Mouse (Mus musculus) urinary bladder, postnatal 36 days (tissue): ENCODE results near the gene Gm44596.
"Not testable (repeated sequence)": the region's sequence is repeated elsewhere in the genome, so short reads cannot be mapped to it uniquely, and the experiment has no call there.

Source experiments
- DNase-seq, 2 experiments: peaks; one replicate each; pipeline ENCODE4 v3.0.0; 2022; ENCODE audit warnings: low spot score in 2 of 2, mixed read lengths in 1 of 2

The Gm44596 gene

GRCm38 (mm10) chr6:128380594-128381167 is 5.4 kb downstream of the Gm44596 start:
- DNase-seq, result not testable (repeated sequence)

- DNase-seq, result no peak
These were observed 6.0 kb downstream of the Gm44596 start for GRCm38 (mm10) chr6:128381254-128381653.

GRCm38 (mm10) chr6:128383752-128384151 is 8.4 kb downstream of the Gm44596 start:
- no peak for DNase-seq

GRCm38 (mm10) chr6:128385026-128385425 is 9.7 kb downstream of the Gm44596 start:
- no peak for DNase-seq

- no peak for DNase-seq
These were observed 13.9 kb downstream of the Gm44596 start for GRCm38 (mm10) chr6:128389185-128389584.

- no peak for DNase-seq
These were observed 15.4 kb downstream of the Gm44596 start for GRCm38 (mm10) chr6:128390683-128391082.

GRCm38 (mm10) chr6:128397574-128398261 is 22.4 kb downstream of the Gm44596 start:
- peak in 1 of 2 experiments; percentile 51 for DNase-seq

DNA sequence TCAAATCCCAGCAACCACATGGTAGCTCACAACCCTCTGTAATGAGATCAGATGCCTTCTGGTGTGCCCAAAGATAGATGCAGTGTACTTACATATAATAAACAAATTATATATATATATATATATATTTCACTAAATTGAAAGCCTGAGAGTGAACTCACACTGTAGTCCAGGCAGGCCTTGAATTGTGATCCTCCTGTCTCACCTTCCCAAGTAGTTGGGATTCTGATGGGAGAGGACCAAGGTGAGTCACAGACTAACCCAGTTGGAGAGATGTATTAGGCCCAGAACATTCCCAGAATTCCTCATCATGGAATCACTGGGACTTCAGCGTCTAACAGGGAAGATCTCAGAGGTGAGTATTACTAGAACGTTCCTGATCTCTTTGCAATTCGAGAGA is 23.7 kb downstream of the Gm44596 start, which contains the start of gene Nrip2:
Gene Nrip2 (plus strand): TSS at position 301 of the 400 bp plus-strand sequence.
- no peak for DNase-seq

DNA sequence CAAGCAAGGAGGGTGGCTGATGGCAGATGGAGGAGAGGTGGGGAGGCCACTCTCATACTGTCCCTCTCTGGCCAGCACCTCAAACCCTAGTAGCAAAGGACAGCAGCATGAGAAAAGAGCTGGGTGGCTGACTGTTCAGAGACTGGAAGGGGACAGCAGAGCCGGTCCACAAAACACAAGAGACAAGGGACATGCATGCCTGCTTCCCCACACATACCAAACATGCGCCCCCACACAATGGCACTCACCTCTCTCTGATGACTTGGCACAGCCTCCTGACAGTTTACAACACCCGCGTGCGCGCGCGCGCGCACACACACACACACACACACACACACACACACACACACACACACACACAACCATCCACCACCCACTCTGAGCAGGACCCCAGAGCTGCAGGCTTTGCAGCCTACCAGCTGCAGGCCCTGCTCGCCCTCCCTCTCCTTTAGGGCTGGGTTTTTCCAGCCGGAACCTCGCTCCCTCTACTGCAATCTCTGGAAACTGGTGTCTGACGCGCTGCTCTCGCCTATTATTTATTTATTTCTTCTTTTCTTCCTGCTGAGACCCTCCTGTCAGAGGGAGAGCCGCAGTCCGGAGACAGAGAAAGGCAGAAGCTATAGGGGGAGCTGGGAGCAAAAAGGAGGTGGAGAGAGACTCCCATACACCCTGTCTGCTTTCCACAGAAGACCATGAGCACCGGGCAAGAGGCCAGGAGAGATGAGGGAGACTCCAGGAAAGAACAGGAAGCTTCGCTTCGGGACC is 24.3 kb downstream of the Gm44596 start:
- no peak for DNase-seq

- DNase-seq, result no peak
These were observed 29.4 kb downstream of the Gm44596 start for GRCm38 (mm10) chr6:128404708-128405107.

- DNase-seq, result no peak
These were observed 33.3 kb downstream of the Gm44596 start for GRCm38 (mm10) chr6:128408544-128409125.

DNA sequence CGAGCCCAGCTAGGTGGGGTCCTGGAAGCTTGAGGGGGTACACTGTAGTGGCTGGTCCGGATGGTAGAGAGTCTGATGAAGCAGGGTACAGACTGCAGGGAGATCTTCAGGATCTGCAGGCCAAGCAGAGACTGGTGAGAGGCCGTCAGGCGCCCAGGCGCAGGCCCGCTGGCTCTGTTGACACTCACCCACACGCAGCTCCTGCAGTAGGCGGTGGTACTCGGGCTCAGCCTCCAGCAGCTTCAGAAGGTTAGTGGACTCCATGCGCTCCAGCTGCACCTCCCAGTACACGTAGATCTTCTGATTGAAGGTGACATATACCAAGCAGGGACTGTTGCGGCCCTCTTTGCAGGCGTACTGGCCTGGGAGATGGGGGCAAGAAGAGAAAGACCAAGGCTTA is 35.0 kb downstream of the Gm44596 start:
- no peak for DNase-seq

DNA sequence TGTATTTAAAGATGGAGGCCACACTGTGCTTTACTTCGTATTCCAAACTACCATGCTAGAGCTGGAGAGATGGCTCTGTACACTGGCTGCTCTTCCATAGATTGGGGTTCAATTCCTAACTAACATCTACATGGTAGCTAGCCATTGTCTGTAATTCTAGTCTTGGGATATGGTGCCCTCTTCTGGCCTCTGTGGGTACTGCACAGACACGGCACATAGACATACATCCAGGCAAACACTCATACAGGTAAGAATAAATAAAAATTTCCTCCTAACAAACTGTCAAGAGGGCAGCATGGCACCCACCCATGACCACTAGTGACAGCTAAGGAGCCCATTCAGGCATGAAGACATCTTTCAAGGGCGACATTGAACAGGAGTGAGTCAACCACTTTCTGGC is 35.8 kb downstream of the Gm44596 start:
- peak; percentile 74 to 80 for DNase-seq

- DNase-seq, result no peak
These were observed 40.9 kb downstream of the Gm44596 start for GRCm38 (mm10) chr6:128416169-128416568.

GRCm38 (mm10) chr6:128418076-128418475 is 42.8 kb downstream of the Gm44596 start:
- no peak for DNase-seq

DNA sequence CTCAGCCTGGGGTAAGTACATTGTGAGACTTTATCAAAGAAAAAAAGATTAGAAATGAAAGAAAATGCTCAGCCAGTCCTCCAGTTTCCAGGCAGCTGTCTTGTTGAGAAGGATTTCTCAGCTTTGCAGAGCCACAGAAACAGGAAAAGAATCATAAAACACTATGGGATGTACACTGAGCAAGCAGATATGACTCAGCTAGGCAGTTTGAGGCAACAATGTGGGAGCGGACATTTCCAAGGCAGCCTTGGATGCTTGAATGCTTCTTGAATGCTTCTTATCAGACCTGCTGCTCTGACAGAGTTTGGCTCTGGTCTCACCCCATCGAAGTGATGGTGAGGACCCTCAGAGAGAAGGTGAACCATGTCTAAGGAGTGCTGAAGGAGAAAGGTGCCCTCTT is 45.7 kb downstream of the Gm44596 start:
- DNase-seq, result no peak

- no peak for DNase-seq
These were observed 46.2 kb downstream of the Gm44596 start for GRCm38 (mm10) chr6:128421480-128421879.

DNA sequence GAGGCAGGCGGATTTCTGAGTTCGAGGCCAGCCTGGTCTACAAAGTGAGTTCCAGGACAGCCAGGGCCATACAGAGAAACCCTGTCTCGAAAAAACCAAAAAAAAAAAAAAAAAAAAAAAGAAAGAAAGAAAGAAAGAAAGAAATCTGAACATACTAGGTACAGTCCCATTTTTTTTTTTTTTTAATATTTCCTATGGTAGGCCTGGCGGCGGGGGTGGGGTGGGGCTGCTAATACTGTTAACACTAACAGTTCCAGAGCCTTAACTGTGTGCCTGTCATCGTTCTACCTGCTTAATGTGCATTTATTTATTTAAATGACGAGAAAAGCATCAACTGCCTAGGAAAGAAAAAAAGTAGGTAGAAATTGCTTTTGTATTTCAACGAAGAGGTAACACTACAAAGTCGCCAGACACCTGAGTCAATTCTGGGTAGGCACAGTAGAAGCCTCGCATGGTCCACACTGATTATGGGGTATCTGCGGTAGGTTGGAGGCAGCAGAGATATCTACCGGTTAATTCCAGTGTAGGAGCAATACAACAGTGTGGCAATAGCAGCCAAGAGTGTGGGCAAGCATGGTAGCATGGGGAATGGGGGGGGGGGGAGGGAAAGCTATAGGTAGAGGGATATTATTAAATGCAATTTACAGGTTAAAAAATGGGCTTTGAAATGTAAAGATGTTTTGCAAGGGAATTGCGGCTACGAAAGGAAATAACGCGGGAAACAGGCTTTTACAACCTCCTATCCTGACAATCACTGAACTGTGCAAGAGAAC is 48.4 kb downstream of the Gm44596 start:
- no peak for DNase-seq

DNA sequence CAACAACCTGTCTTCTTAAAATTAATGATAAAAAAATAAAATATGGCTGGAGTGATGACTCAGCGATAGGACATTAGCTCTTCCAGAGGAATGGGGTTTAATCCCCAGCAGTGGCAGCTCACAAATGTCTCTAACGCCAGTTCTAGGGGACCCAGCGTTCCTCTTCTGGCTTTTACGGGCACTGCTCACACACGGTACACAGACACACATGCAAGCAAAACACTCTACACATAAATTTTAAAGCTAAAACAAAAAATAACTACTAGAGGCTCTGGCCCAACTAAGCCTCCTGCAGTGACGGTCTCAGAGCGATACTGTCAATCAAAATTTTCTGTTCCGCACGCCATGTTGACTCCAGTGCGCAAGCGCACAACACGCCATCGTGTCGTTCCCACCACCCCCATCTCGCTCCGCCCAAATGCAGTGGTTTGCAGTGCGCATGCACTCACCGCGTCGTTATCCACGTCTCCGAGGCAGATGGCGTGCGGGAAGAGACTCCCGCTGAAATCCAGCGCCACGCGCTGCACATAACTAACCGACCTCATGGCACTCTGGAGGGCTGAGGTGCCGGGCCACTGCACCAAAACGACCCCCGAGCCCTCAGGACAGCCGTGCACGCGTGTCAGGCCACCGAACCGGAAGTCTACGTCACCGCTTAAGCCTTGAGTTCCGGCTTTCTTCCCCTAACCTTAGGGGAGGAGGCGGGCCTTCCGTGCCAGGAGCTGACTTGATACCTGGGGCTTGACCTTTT is 49.1 kb downstream of the Gm44596 start, which contains the start of gene Itfg2:
Gene Itfg2 (minus strand): TSS at position 663 of the 751 bp plus-strand sequence.
- peak; percentile 95 for DNase-seq

DNA sequence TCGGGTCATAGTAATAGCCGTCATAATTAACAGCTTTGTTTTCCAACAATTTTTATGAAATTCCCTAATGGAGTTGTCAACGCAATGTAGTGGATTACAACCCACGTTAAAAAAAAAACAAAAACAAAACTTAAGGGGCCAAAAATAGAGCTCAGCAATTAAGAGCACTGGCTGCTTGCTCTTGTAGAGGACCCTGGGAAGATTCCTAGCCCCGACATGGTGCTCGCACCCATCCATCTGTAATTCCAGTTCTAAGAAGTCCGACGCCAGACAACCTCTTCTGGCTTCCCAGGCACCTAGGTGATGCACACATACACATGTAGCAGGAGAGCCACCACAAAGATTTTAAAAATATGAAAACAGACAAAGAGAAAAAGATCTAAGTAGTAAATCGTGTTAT is 49.7 kb downstream of the Gm44596 start:
- DNase-seq, result no peak

DNA sequence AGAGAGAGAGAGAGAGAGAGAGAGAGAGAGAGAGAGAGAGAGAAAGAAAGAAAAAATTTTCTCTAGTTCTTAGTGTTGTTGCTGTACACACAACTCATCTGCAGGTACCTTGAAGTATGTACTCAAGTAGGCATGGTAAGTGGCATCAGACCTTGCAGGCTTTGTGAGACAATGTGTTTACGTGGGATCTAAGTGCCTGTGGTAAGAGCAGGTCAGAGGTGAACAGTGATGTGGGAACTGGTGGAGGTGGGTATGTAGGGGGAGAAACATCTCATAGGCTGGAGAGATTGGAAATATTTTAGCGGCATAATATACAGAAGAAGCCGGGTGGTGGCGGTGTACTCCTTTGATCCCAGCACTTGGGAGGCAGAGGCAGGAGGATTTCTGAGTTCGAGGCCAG is 52.3 kb downstream of the Gm44596 start:
- no peak for DNase-seq
